In the genomic region with DNA sequence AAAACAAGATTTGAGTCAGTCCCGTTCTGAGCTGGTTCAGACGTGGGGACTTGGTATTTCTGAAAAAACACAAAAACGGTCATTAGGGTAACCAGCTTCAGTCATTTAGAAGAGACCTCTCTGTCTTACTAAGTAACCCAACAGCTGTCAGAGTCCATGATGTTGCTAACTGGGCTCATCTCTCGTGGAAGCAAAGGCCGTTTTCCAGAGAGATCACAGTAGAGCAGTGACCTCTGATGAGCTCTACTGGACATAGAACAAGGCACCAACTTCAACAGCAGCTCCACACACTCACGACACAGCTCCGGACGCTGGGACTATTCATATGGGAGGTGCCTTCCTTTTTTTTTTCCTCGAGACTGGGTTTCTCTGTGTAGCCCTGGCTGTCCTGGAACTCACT, we compare ENCODE assay signal across 24 mouse cellular contexts. TPM values are rescaled to one million over a fixed set of nuclear protein-coding genes. Genes with fewer than 3 reads are reported as not detected.
"Had no signal": no experiment of that assay in that cellular context is flagged by ENCODE, and none has a peak within 500 bp of the region (broad histone marks: within the 10 kb centered on the region; RNA-seq: fewer than 3 reads in every experiment).

No protein-coding gene starts in this region.

- H3K4me2 ChIP-seq: heart, embryonic 12.5 days; hindbrain, embryonic 12.5 days; hindbrain, embryonic 14.5 days; intestine, embryonic 15.5 days; limb, embryonic 12.5 days; liver, embryonic 11.5 days; liver, embryonic 13.5 days; liver, embryonic 15.5 days had no signal

- H3K9me3 ChIP-seq: heart, embryonic 10.5 days; heart, embryonic 12.5 days; hindbrain, embryonic 10.5 days; hindbrain, embryonic 12.5 days; intestine, embryonic 15.5 days; limb, embryonic 10.5 days; liver, embryonic 13.5 days; liver, embryonic 15.5 days had no signal

- H3K4me1 ChIP-seq: heart, embryonic 10.5 days; heart, embryonic 12.5 days; hindbrain, embryonic 10.5 days; hindbrain, embryonic 12.5 days; intestine, embryonic 15.5 days; limb, embryonic 10.5 days; liver, embryonic 13.5 days; liver, embryonic 15.5 days had no signal

- DNase-seq: gastrocnemius, postnatal 14 days; heart, adult 18-20 months; heart, postnatal 10 days; heart, postnatal 4 days; kidney, postnatal 4 days; liver; liver, embryonic 13.5 days had no signal

- H3K27ac ChIP-seq: heart, embryonic 10.5 days; hindbrain, embryonic 10.5 days; hindbrain, embryonic 12.5 days; hindbrain, embryonic 14.5 days; intestine, embryonic 15.5 days; kidney, postnatal 0 days; layer of hippocampus, adult 2 months; left cerebral cortex, adult 2 months; limb, embryonic 10.5 days; limb, embryonic 12.5 days; liver, embryonic 13.5 days; liver, embryonic 15.5 days had no signal

- H3K27me3 ChIP-seq: heart, embryonic 12.5 days; intestine, embryonic 15.5 days; limb, embryonic 12.5 days; liver, embryonic 13.5 days; liver, embryonic 15.5 days had no signal

- H3K4me3 ChIP-seq: heart, embryonic 10.5 days; heart, embryonic 12.5 days; hindbrain, embryonic 10.5 days; hindbrain, embryonic 12.5 days; intestine, embryonic 15.5 days; layer of hippocampus, adult 2 months; left cerebral cortex, adult 2 months; limb, embryonic 10.5 days; limb, embryonic 12.5 days; liver, embryonic 13.5 days; liver, embryonic 15.5 days had no signal

- ATAC-seq: forebrain, embryonic 16.5 days; hindbrain, embryonic 16.5 days; inflammation-experienced regulatory T-cells, adult 6 months; intestine, embryonic 15.5 days; intestine, postnatal 0 days had no signal

- H3K9ac ChIP-seq: heart, embryonic 12.5 days; hindbrain, embryonic 12.5 days; hindbrain, embryonic 14.5 days; intestine, embryonic 15.5 days; limb, embryonic 12.5 days; liver, embryonic 13.5 days; liver, embryonic 15.5 days had no signal

- H3K36me3 ChIP-seq: heart, embryonic 10.5 days; heart, embryonic 12.5 days; hindbrain, embryonic 10.5 days; hindbrain, embryonic 12.5 days; intestine, embryonic 15.5 days; limb, embryonic 10.5 days; limb, embryonic 12.5 days; liver, embryonic 13.5 days; liver, embryonic 15.5 days had no signal

RNA-seq across cellular contexts. Expression of gene Slc44a3, which starts 35.7 kb away (rescaled TPM):
- polyA plus RNA-seq: inflammation-experienced regulatory T-cells, adult 6 months had no signal
